Mouse (Mus musculus) cerebellum, adult 8-10 months (tissue): Measurements from ENCODE around the gene Kncn.
A peak's percentile ranks its signal among the peaks of the same experiment; 100 is the strongest.

Experiments used
- DNase-seq: peaks from one replicate; pipeline ENCODE4 v3.0.0; 2022

Gene Kncn

DNA sequence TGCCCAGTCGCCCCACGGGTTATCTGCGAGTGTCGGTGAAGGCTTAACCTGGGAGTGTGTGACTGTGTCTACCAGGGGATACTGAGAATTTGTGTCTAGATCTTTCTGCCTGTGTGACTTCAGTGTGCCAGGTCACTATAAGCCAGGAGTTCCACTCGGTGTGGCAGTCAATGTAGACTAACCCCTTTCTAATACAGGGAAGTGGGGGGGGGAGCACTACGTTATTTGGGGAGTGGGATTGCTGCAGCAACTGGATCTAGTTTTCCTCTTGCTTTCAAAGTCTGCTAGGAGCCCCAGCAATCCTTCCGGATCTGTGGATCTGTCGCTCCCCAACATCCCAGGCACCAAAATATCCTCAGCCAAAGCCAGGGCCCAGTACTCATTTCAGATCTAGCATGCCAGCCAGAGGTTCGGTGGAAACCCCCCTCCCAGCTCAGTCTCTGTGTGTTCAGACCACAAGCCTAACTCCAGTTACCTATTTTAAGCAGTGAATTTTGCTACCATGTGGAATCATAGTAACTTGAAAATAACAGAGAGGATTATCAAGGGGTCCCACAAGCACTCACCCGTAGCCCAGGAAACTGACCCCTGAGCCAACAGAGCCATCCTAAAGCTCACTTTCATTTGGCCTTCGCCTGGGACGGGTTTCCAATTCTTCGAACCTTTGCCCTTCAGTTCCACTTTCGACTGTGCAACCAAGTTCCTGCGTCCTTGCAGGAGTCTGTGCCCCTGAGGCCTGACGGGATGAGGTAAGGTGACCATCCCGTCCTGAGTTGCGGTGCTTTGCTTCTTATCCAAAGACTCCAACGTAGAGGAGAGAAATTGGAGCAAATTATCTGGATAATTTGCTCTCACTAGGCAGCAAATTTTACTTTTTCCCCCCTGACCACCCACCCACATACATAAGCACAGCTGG lies 53.1 kb downstream of the Kncn start:
- DNase-seq = no peak

DNA sequence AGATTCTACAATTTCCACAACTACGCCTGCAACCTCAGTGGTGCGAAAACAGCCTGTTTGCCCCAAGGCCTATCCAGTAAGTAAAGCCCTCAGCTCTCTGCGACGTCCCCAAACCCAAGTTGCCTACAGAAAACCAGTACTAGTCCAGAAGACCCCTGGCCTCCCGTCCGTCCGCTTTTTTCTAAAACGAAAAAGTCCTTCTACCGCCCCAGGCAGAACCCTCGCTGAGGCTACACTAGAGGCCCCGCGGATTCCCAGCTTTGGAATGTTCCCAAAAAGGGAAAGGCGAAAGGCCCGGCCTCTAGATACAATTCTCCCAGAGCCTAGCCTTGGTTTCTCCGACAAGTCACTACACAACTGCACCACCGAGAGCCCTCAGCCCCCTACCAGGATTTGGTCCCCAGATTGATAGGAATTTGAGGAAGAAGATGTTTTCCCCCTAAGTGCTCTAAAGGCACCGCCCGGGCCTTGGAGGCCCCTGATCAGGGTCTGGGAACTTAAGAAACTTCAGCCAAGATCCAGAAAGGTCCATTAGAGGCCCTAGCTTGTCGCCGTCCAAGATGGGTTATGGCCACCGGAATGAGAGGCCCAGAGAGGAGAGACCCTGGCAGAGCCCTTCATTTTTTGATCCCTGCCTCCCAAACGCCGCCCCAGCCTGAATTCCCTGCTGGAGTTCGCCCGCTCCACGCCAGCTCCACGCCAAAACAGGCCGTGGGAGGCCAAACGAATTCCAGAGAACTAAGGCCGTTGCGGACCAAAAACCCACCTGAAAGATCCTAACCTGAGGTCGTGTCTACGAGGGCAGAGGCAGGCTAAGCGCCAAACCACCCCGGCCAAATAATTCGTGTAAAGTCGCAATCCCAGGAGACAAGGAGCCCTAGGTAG lies 54.3 kb downstream of the Kncn start:
- DNase-seq = peak; percentile 43
